Mouse (Mus musculus): ENCODE measurements around the gene Abcc12. TPM values are rescaled to one million over a fixed set of nuclear protein-coding genes. Genes with fewer than 3 reads are reported as not detected.

Gene Abcc12
- polyA plus RNA-seq, 2 experiments: 0.02 TPM; not detected in 1

- no peak overlapping the region for H3K27ac ChIP-seq
- TF ChIP-seq EP300 (IDR thresholded peaks at IDR 0.05; ENCODE audit: low read depth): no peak
- TF ChIP-seq CTCF (IDR thresholded peaks at IDR 0.05; ENCODE audit: low read depth): no peak
- 71% methylated on average over 9 of the region's 9 CpGs for WGBS (ENCODE audit: insufficient replicate concordance)
- DNase-seq (ENCODE audit: low read depth in 3 of 3, low spot score in 3 of 3) (no peak), ATAC-seq (ENCODE audit: insufficient read depth) (no peak)
- no peaks in the 10 kb centered on the region for H3K36me3 ChIP-seq (replicated peaks; ENCODE audit: control insufficient read depth, insufficient read depth, low read depth)
- H3K27me3 ChIP-seq (ENCODE audit: control insufficient read depth, insufficient read depth, low read length): no peaks in the 10 kb centered on the region
- H3K9me3 ChIP-seq (ENCODE audit: control insufficient read depth, low read length): no peaks in the 10 kb centered on the region
- H3K4me2 ChIP-seq (ENCODE audit: low read depth): no peak overlapping the region
- H3K9ac ChIP-seq (replicated peaks): no peak overlapping the region
- H3K4me1 ChIP-seq (replicated peaks; ENCODE audit: control insufficient read depth in 2 of 2, insufficient read depth in 2 of 2, low read length in 1 of 2): no peaks in the 10 kb centered on the region
- H3K4me3 ChIP-seq (ENCODE audit: insufficient read depth in 1 of 2, low read depth in 2 of 2, low read length in 2 of 2): no peak overlapping the region
These were observed 16.8 kb downstream of the Abcc12 start for GRCm38 (mm10) chr8:86563674-86564073.

- no peaks in the 10 kb centered on the region for H3K9me3 ChIP-seq (ENCODE audit: control insufficient read depth, low read length)
- 45% methylated on average over 1 of the region's 1 CpGs for WGBS (ENCODE audit: insufficient replicate concordance)
- no peak overlapping the region for H3K4me2 ChIP-seq (ENCODE audit: low read depth)
- H3K4me3 ChIP-seq (ENCODE audit: insufficient read depth in 1 of 2, low read depth in 2 of 2, low read length in 2 of 2): no peak overlapping the region
- no peak for TF ChIP-seq CTCF (IDR thresholded peaks at IDR 0.05; ENCODE audit: low read depth)
- TF ChIP-seq EP300 (IDR thresholded peaks at IDR 0.05; ENCODE audit: low read depth): no peak
- no peaks in the 10 kb centered on the region for H3K36me3 ChIP-seq (replicated peaks; ENCODE audit: control insufficient read depth, insufficient read depth, low read depth)
- ATAC-seq (ENCODE audit: insufficient read depth): no peak
- no peaks in the 10 kb centered on the region for H3K4me1 ChIP-seq (replicated peaks; ENCODE audit: control insufficient read depth in 2 of 2, insufficient read depth in 2 of 2, low read length in 1 of 2)
- H3K9ac ChIP-seq (replicated peaks): no peak overlapping the region
- H3K27ac ChIP-seq: no peak overlapping the region
- H3K27me3 ChIP-seq (ENCODE audit: control insufficient read depth, insufficient read depth, low read length): no peaks in the 10 kb centered on the region
- no peak for DNase-seq (ENCODE audit: low read depth in 3 of 3, low spot score in 3 of 3)
These were observed 18.7 kb downstream of the Abcc12 start for GRCm38 (mm10) chr8:86561737-86562136.

DNA sequence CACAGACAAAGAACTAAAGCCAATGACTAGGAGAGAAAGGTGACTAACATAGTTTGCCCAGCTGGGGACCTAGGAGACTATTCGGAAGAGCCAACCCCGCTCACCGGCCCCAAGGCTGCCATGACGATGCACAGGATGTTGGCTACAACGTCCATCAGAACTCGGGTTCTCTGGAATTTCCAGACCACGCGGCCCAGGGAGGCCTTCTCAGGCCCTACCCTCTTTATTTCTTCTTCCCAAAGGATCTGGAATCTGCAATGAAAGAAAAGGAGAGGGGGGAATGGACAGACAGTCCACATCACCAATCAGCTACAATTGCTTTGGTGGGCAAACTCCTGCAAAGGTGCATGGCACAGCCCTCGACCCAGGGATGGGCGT lies 19.8 kb downstream of the Abcc12 start:
- no peak overlapping the region for H3K9ac ChIP-seq (replicated peaks)
- H3K4me3 ChIP-seq (ENCODE audit: insufficient read depth in 1 of 2, low read depth in 2 of 2, low read length in 2 of 2): no peak overlapping the region
- H3K9me3 ChIP-seq (ENCODE audit: control insufficient read depth, low read length): no peaks in the 10 kb centered on the region
- WGBS (ENCODE audit: insufficient replicate concordance): 64% methylated on average over 10 of the region's 10 CpGs
- no peak for DNase-seq (ENCODE audit: low read depth in 3 of 3, low spot score in 3 of 3)
- no peak overlapping the region for H3K4me2 ChIP-seq (ENCODE audit: low read depth)
- H3K27ac ChIP-seq: no peak overlapping the region
- H3K36me3 ChIP-seq (replicated peaks; ENCODE audit: control insufficient read depth, insufficient read depth, low read depth): no peaks in the 10 kb centered on the region
- no peaks in the 10 kb centered on the region for H3K27me3 ChIP-seq (ENCODE audit: control insufficient read depth, insufficient read depth, low read length)
- no peak for ATAC-seq (ENCODE audit: insufficient read depth)
- no peaks in the 10 kb centered on the region for H3K4me1 ChIP-seq (replicated peaks; ENCODE audit: control insufficient read depth in 2 of 2, insufficient read depth in 2 of 2, low read length in 1 of 2)
- TF ChIP-seq EP300 (IDR thresholded peaks at IDR 0.05; ENCODE audit: low read depth) (no peak), CTCF (IDR thresholded peaks at IDR 0.05; ENCODE audit: low read depth) (no peak)

GRCm38 (mm10) chr8:86559947-86560687 lies 20.4 kb downstream of the Abcc12 start:
- 72% methylated on average over 15 of the region's 15 CpGs for WGBS (ENCODE audit: insufficient replicate concordance)
- Histone ChIP-seq H3K4me1 (replicated peaks; ENCODE audit: control insufficient read depth in 2 of 2, insufficient read depth in 2 of 2, low read length in 1 of 2) (no peaks in the 10 kb centered on the region), H3K4me3 (ENCODE audit: insufficient read depth in 1 of 2, low read depth in 2 of 2, low read length in 2 of 2) (no peak overlapping the region), H3K27ac (no peak overlapping the region), H3K4me2 (ENCODE audit: low read depth) (no peak overlapping the region), H3K27me3 (ENCODE audit: control insufficient read depth, insufficient read depth, low read length) (no peaks in the 10 kb centered on the region), H3K9me3 (ENCODE audit: control insufficient read depth, low read length) (no peaks in the 10 kb centered on the region), H3K36me3 (replicated peaks; ENCODE audit: control insufficient read depth, insufficient read depth, low read depth) (no peaks in the 10 kb centered on the region), H3K9ac (replicated peaks) (no peak overlapping the region)
- no peak for ATAC-seq (ENCODE audit: insufficient read depth)
- no peak for DNase-seq (ENCODE audit: low read depth in 3 of 3, low spot score in 3 of 3)
- no peak for TF ChIP-seq CTCF (IDR thresholded peaks at IDR 0.05; ENCODE audit: low read depth)
- TF ChIP-seq EP300 (IDR thresholded peaks at IDR 0.05; ENCODE audit: low read depth): no peak

DNA sequence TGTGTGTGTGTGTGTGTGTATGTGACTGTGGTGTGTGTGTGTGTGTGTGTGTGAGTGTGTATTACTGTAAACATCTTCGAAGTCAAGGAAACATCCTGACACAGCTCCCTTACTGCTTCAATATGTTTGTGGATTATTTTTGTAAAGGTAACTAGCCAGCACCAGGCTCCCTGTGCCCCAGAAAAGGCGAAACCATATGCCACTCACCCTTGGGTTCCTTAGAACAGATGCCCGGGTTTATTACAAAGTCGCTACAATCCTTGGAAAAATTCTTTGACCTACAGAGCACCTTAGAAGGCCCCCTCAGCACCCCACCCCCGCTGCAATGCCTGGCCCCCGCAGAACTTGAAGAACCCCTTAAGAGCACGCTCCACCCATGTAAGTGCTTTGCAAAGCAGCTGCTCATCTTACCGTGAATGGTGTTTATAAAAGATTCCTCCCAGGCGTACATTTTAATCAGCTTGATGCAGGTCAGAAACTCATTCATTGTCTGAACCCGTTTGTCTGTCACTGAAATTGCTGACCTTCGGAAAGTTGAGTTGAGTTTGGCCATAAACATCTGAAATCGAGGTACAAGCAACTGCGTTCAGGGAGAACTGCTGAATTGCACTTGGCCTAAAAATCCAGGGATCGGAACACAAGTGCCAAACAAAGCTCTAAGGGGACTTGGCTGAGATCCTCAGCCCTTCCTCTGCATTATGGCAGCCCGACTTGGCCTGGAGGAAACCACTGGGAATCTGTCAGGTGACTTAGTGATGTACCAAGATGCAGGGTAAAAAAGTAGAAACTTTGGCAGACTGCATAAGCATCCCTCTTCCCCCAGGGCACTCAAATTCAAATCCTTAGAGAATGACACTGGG lies 23.1 kb downstream of the Abcc12 start:
- 68% methylated on average over 15 of the region's 15 CpGs for WGBS (ENCODE audit: insufficient replicate concordance)
- H3K27me3 ChIP-seq (ENCODE audit: control insufficient read depth, insufficient read depth, low read length): no peaks in the 10 kb centered on the region
- H3K27ac ChIP-seq: no peak overlapping the region
- no peak overlapping the region for H3K9ac ChIP-seq (replicated peaks)
- H3K4me1 ChIP-seq (replicated peaks; ENCODE audit: control insufficient read depth in 2 of 2, insufficient read depth in 2 of 2, low read length in 1 of 2): no peaks in the 10 kb centered on the region
- no peak overlapping the region for H3K4me2 ChIP-seq (ENCODE audit: low read depth)
- TF ChIP-seq EP300 (IDR thresholded peaks at IDR 0.05; ENCODE audit: low read depth): no peak
- TF ChIP-seq CTCF (IDR thresholded peaks at IDR 0.05; ENCODE audit: low read depth): no peak
- no peak overlapping the region for H3K4me3 ChIP-seq (ENCODE audit: insufficient read depth in 1 of 2, low read depth in 2 of 2, low read length in 2 of 2)
- H3K9me3 ChIP-seq (ENCODE audit: control insufficient read depth, low read length): no peaks in the 10 kb centered on the region
- no peaks in the 10 kb centered on the region for H3K36me3 ChIP-seq (replicated peaks; ENCODE audit: control insufficient read depth, insufficient read depth, low read depth)
- ATAC-seq (ENCODE audit: insufficient read depth): no peak
- DNase-seq (ENCODE audit: low read depth in 3 of 3, low spot score in 3 of 3): no peak

Measured in liver, embryonic 14.5 days (tissue).